15 mouse cellular contexts compared by ENCODE assay signal in the genomic region with DNA sequence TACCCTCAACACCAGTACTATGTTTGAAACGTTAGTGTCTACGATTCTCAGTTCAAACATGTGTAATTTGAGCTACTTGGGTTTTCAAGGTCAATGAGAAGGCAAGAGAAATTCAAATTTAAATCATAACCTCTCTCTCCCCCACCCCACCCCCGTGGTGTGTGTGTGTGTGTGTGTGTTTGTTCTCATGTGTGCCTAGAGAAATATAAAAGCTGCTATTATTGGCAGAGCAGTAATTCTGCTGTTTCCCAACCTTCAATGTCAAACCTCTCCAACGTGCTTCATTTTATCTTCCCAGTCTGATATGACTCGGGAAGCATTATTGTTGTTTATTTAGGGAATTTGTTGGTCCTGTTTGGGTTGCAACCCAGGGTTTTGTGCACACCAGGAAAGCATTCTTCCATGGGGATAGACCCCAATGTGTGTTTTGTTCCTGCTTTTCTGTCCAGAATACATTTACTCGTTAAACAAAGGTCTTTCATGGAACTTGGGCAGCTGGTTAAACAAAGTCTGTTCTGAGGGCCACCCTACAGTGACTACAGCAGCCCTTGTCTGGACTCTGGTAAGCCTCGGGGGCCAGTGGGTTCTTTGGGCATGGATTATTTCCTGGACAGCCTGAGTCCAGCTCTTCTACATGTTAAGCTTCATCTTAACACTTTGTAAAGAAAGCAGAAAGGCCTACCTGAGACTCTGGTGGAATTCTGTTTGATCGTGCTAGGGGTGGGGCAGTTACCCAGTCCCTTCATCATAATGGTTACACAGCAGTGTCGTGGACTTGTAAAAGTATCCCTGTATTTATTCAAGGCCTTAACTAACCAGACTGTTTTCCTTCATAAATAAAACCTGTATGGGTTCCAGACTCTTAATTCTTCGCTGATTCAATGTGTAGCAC. TPM values are rescaled to one million over a fixed set of nuclear protein-coding genes. Genes with fewer than 3 reads are reported as not detected.
DNase-seq lines count a peak whose midpoint lies in the region; ATAC-seq and TF ChIP-seq lines count a peak whose summit lies in the region.
"Had no signal": no experiment of that assay in that cellular context is flagged by ENCODE, and none has a peak within 500 bp of the region (broad histone marks: within the 10 kb centered on the region; RNA-seq: fewer than 3 reads in every experiment).

No protein-coding gene starts in this region.

- peak overlapping the region; percentile 93 for H3K27ac ChIP-seq in heart, embryonic 15.5 days
- peak overlapping the region; percentile 72 for H3K27ac ChIP-seq in lung, embryonic 14.5 days (ENCODE audit: low read depth)
- H3K27ac ChIP-seq in embryonic facial prominence, embryonic 10.5 days (replicated peaks) = peak overlapping the region; percentile 5; the same call in 1 of the 2 replicates
- H3K27ac ChIP-seq: embryonic facial prominence, embryonic 13.5 days; liver, embryonic 13.5 days had no signal

- peaks cover 34% of the 10 kb centered on the region for H3K4me1 ChIP-seq in heart, embryonic 15.5 days (replicated peaks)
- H3K4me1 ChIP-seq in lung, embryonic 14.5 days (ENCODE audit: insufficient read depth) = peaks cover 19% of the 10 kb centered on the region
- peaks cover 40% of the 10 kb centered on the region for H3K4me1 ChIP-seq in embryonic facial prominence, embryonic 10.5 days
- H3K4me1 ChIP-seq: liver, embryonic 13.5 days had no signal

- no peak overlapping the region for H3K4me3 ChIP-seq in heart, embryonic 15.5 days
- H3K4me3 ChIP-seq in lung, embryonic 14.5 days (ENCODE audit: low read depth, low read length) = no peak overlapping the region
- no peak overlapping the region for H3K4me3 ChIP-seq in embryonic facial prominence, embryonic 10.5 days
- H3K4me3 ChIP-seq: embryonic facial prominence, embryonic 13.5 days; liver, embryonic 13.5 days; megakaryocyte, embryonic 14.5 days had no signal

- ATAC-seq in heart, embryonic 15.5 days (replicated peaks; ENCODE audit: insufficient number of reproducible peaks, insufficient read depth, low FRiP score, low read depth) = no peak
- ATAC-seq in lung, embryonic 14.5 days (ENCODE audit: insufficient read depth) = 0 out of 2 replicates have a peak, but pooled peaks have one; percentile 17

- no peaks in the 10 kb centered on the region for H3K9me3 ChIP-seq in heart, embryonic 15.5 days (replicated peaks)
- H3K9me3 ChIP-seq in lung, embryonic 14.5 days (ENCODE audit: low read depth, low read length) = no peaks in the 10 kb centered on the region
- H3K9me3 ChIP-seq in embryonic facial prominence, embryonic 10.5 days = no peaks in the 10 kb centered on the region
- H3K9me3 ChIP-seq: embryonic facial prominence, embryonic 13.5 days; liver, embryonic 13.5 days; megakaryocyte, embryonic 14.5 days had no signal

- H3K27me3 ChIP-seq in heart, embryonic 15.5 days = no peaks in the 10 kb centered on the region
- H3K27me3 ChIP-seq in lung, embryonic 14.5 days (ENCODE audit: insufficient read depth, low read length) = no peaks in the 10 kb centered on the region
- no peaks in the 10 kb centered on the region for H3K27me3 ChIP-seq in embryonic facial prominence, embryonic 10.5 days (replicated peaks; ENCODE audit: low read depth, poor library complexity, severe bottlenecking)
- H3K27me3 ChIP-seq: CH12.LX; embryonic facial prominence, embryonic 13.5 days; liver, embryonic 13.5 days; megakaryocyte, embryonic 14.5 days had no signal

- TF ChIP-seq CTCF in lung, embryonic 14.5 days (IDR thresholded peaks at IDR 0.05; ENCODE audit: low read depth) = no peak

- WGBS in heart, embryonic 15.5 days = 44% methylated on average over 10 of the region's 10 CpGs
- 42% methylated on average over 10 of the region's 10 CpGs for WGBS in lung, embryonic 14.5 days
- WGBS in embryonic facial prominence, embryonic 10.5 days = 57% methylated on average over 10 of the region's 10 CpGs

- no peak overlapping the region for H3K4me2 ChIP-seq in heart, embryonic 15.5 days
- H3K4me2 ChIP-seq in lung, embryonic 14.5 days = no peak overlapping the region
- H3K4me2 ChIP-seq: embryonic facial prominence, embryonic 13.5 days; liver, embryonic 13.5 days had no signal

- no peak for DNase-seq in heart, postnatal 10 days
- peak; percentile 40 for DNase-seq in lung, embryonic 14.5 days
- DNase-seq in lung, postnatal 14 days = no peak
- peak; percentile 47 for DNase-seq in brain, adult 2 months (ENCODE audit: low read depth, low spot score)
- no peak for DNase-seq in embryonic facial prominence, embryonic 10.5 days (ENCODE audit: low spot score)
- no peak for DNase-seq in right cerebral cortex, postnatal 14 days
- DNase-seq: cerebellum, adult 11 months; cerebellum, postnatal 36 days; kidney, postnatal 10 days; liver, embryonic 13.5 days; thymus, postnatal 36 days had no signal

- no peak overlapping the region for H3K9ac ChIP-seq in heart, embryonic 15.5 days
- no peak overlapping the region for H3K9ac ChIP-seq in lung, embryonic 14.5 days
- H3K9ac ChIP-seq: embryonic facial prominence, embryonic 13.5 days; liver, embryonic 13.5 days had no signal

- H3K36me3 ChIP-seq in heart, embryonic 15.5 days = no peaks in the 10 kb centered on the region
- no peaks in the 10 kb centered on the region for H3K36me3 ChIP-seq in lung, embryonic 14.5 days (ENCODE audit: insufficient read depth)
- no peaks in the 10 kb centered on the region for H3K36me3 ChIP-seq in embryonic facial prominence, embryonic 10.5 days (replicated peaks)
- H3K36me3 ChIP-seq: embryonic facial prominence, embryonic 13.5 days; liver, embryonic 13.5 days had no signal

- intact Hi-C loops in heart, postnatal 10 days (cut with DNase I) = loop anchor here (2.0 to 10.0 kb wide), 4 partner anchors 102 to 1177 kb away; no protein-coding TSS in a partner anchor

RNA-seq across cellular contexts. Expression of a gene that starts 39.1 kb away (rescaled TPM):
- 11.2 TPM in 2 replicates for polyA plus RNA-seq in heart, embryonic 15.5 days (2015; fragmentation: Nextera tagmentation; extraction: Ambion mirVana)
- 10 to 100 TPM; 18.6 to 18.8 TPM for total RNA-seq in heart, postnatal 10 days (2021)
- 13.8 and 14.1 TPM in 2 replicates for polyA plus RNA-seq in lung, embryonic 14.5 days (2014; fragmentation: Nextera tagmentation; extraction: Ambion mirVana)
- 9.9 and 10.2 TPM in 2 replicates for polyA plus RNA-seq in embryonic facial prominence, embryonic 10.5 days (2016; fragmentation: Nextera tagmentation; extraction: Ambion mirVana)

Comparison
In these comparisons a context has a peak if more than half of its experiments do, and no peak if none do; other contexts are left out.
1. DNase-seq: peak in lung, embryonic 14.5 days (single experiment) and brain, adult 2 months (single experiment); none in heart, postnatal 10 days (0 of 2), lung, postnatal 14 days (single experiment), embryonic facial prominence, embryonic 10.5 days (single experiment) and right cerebral cortex, postnatal 14 days (single experiment).
2. H3K27ac ChIP-seq: peak in every context shown above with its lines; median percentile 93 in heart, embryonic 15.5 days; 72 in lung, embryonic 14.5 days; 5 in embryonic facial prominence, embryonic 10.5 days.